Mouse (Mus musculus): ENCODE results near the gene Fhad1.

GRCm38 (mm10) chr4:141901711-141902478 is 113.0 kb downstream of the Fhad1 start:
- TF ChIP-seq FLI1 (IDR thresholded peaks at IDR 0.05; ENCODE audit: low read length) (no peak), GATA1 (IDR thresholded peaks at IDR 0.05; ENCODE audit: borderline replicate concordance, low read length) (no peak)
